Mouse (Mus musculus) CH12.LX (cell line): ENCODE measurements at regions not wholly inside any gene's neighbourhood (a gene's known extent, or its start where the extent isn't known, plus 50 kb on each side); places are given as distances from the start of the nearest gene placed in this dataset.

ENCODE experiments used
- DNase-seq: peaks from one replicate; pipeline ENCODE4 v3.0.0-alpha.2; 2013; ENCODE audit errors: extremely low read depth
- H3K27ac ChIP-seq: 2 replicates; pipeline ENCODE4 v1.5.1; 2012; ENCODE audit warnings: low read depth, mild to moderate bottlenecking, control low read depth, moderate library complexity; ENCODE audit not compliant: insufficient read depth
- H3K27me3 ChIP-seq: replicated peaks from 2 replicates; pipeline ENCODE3; 2012; ENCODE audit warnings: inconsistent platforms
- H3K36me3 ChIP-seq, 2 experiments: replicated peaks in 1 of 2; 2 replicates each; pipeline versions ENCODE3 to v1.6.1; 2012; ENCODE audit warnings: inconsistent platforms in 1 of 2, low read length in 1 of 2, mild to moderate bottlenecking in 1 of 2, mixed read lengths in 1 of 2, moderate library complexity in 1 of 2; ENCODE audit not compliant: control insufficient read depth in 1 of 2, insufficient read depth in 1 of 2
- H3K4me1 ChIP-seq, 2 experiments: 2 replicates each; pipeline ENCODE4 v1.6.1; 2012; ENCODE audit warnings: inconsistent platforms in 1 of 2, moderate library complexity in 1 of 2; ENCODE audit not compliant: insufficient read depth in 2 of 2, control insufficient read depth in 1 of 2
- H3K4me2 ChIP-seq: 2 replicates; pipeline ENCODE4 v1.6.1; 2012; ENCODE audit warnings: low read depth, mild to moderate bottlenecking, control low read depth; ENCODE audit not compliant: poor library complexity, insufficient read depth, severe bottlenecking
- H3K4me3 ChIP-seq, 3 experiments: fragments of 150-350 bp in 1 of 3; sonication (generic) in 1 of 3; replicated peaks in 1 of 3; 2 replicates each; pipeline versions ENCODE3 to v1.5.1; 2011 to 2012; ENCODE audit warnings: low read depth in 2 of 3, low read length in 2 of 3, mild to moderate bottlenecking in 2 of 3, moderate library complexity in 2 of 3, control low read depth in 1 of 3, improper control_type of control experiment in 1 of 3, inconsistent platforms in 1 of 3, mixed read lengths in 1 of 3; ENCODE audit not compliant: poor library complexity in 1 of 3
- H3K79me2 ChIP-seq: replicated peaks from 2 replicates; pipeline ENCODE4 v1.6.1; 2012; ENCODE audit warnings: mild to moderate bottlenecking, moderate library complexity; ENCODE audit not compliant: control insufficient read depth, poor library complexity, insufficient read depth, severe bottlenecking; ENCODE audit errors: extremely low read depth
- H3K9ac ChIP-seq: 2 replicates; pipeline ENCODE4 v1.6.1; 2012; ENCODE audit warnings: low read depth, mild to moderate bottlenecking, control low read depth, moderate library complexity; ENCODE audit not compliant: insufficient read depth
- H3K9me3 ChIP-seq: replicated peaks from 2 replicates; pipeline ENCODE3; 2012; ENCODE audit warnings: low read length, inconsistent platforms, mixed read lengths
- BHLHE40 ChIP-seq: IDR thresholded peaks from 2 replicates; pipeline ENCODE4 v1.6.1; 2011; ENCODE audit warnings: mild to moderate bottlenecking, low read depth, low read length, improper control_type of control experiment
- CHD1 ChIP-seq: IDR thresholded peaks from 2 replicates; pipeline ENCODE4 v1.6.1; 2012; ENCODE audit warnings: low read depth, low read length, improper control_type of control experiment, inconsistent platforms
- CTCF ChIP-seq, 2 experiments: IDR thresholded peaks in 1 of 2; conservative IDR thresholded peaks in 1 of 2; 2 replicates each; pipeline ENCODE4 v1.5.1; 2011 to 2012; ENCODE audit warnings: low read depth in 2 of 2, low read length in 2 of 2, improper control_type of control experiment in 1 of 2, inconsistent platforms in 1 of 2, mild to moderate bottlenecking in 1 of 2, moderate library complexity in 1 of 2
- ELF1 ChIP-seq: IDR thresholded peaks from 2 replicates; pipeline ENCODE4 v1.6.1; 2014; ENCODE audit warnings: low read depth, mild to moderate bottlenecking, inconsistent platforms, low read length, improper control_type of control experiment
- GABPA ChIP-seq: IDR thresholded peaks from 2 replicates; pipeline ENCODE4 v1.6.1; 2012; ENCODE audit warnings: low read depth, low read length, improper control_type of control experiment, inconsistent platforms; ENCODE audit not compliant: insufficient replicate concordance
- IRF4 ChIP-seq: IDR thresholded peaks from 2 replicates; pipeline ENCODE4 v1.6.1; 2014; ENCODE audit warnings: low read depth, mild to moderate bottlenecking, inconsistent platforms, low read length, improper control_type of control experiment
- JUN ChIP-seq: IDR thresholded peaks from 2 replicates; pipeline ENCODE4 v1.6.1; 2011; ENCODE audit warnings: low read depth, mild to moderate bottlenecking, low read length, improper control_type of control experiment, moderate library complexity; ENCODE audit not compliant: insufficient read depth
- JUND ChIP-seq: conservative IDR thresholded peaks from 2 replicates; pipeline ENCODE4 v1.6.1; 2011; ENCODE audit warnings: low read depth, low read length, improper control_type of control experiment
- KAT2A ChIP-seq: IDR thresholded peaks from 2 replicates; pipeline ENCODE4 v1.6.1; 2012; ENCODE audit warnings: low read length, improper control_type of control experiment, inconsistent platforms; ENCODE audit not compliant: insufficient replicate concordance
- MAX ChIP-seq: IDR thresholded peaks from 2 replicates; pipeline ENCODE4 v1.6.1; 2011; ENCODE audit warnings: low read length, improper control_type of control experiment
- MAZ ChIP-seq: IDR thresholded peaks from 2 replicates; pipeline ENCODE4 v1.6.1; 2012; ENCODE audit warnings: low read depth, mild to moderate bottlenecking, inconsistent platforms, low read length, improper control_type of control experiment, moderate library complexity
- MEF2A ChIP-seq: IDR thresholded peaks from 2 replicates; pipeline ENCODE4 v1.6.1; 2014; ENCODE audit warnings: low read depth, mild to moderate bottlenecking, inconsistent platforms, low read length, improper control_type of control experiment, borderline replicate concordance
- MXI1 ChIP-seq: IDR thresholded peaks from 2 replicates; pipeline ENCODE4 v1.6.1; 2011; ENCODE audit warnings: mild to moderate bottlenecking, low read depth, low read length, improper control_type of control experiment
- MYC ChIP-seq: IDR thresholded peaks from 2 replicates; pipeline ENCODE4 v1.6.1; 2011; ENCODE audit warnings: low read depth, mild to moderate bottlenecking, improper control_type of control experiment, low read length
- NELFE ChIP-seq: IDR thresholded peaks from 2 replicates; pipeline ENCODE4 v1.6.1; 2011; ENCODE audit warnings: low read depth, low read length, improper control_type of control experiment
- PAX5 ChIP-seq: IDR thresholded peaks from 2 replicates; pipeline ENCODE4 v1.6.1; 2012; ENCODE audit warnings: low read length, inconsistent platforms, mixed read lengths
- POLR2A ChIP-seq: IDR thresholded peaks from 2 replicates; pipeline ENCODE4 v1.6.1; 2011; ENCODE audit warnings: low read depth, mild to moderate bottlenecking, improper control_type of control experiment, low read length
- RAD21 ChIP-seq: IDR thresholded peaks from 2 replicates; pipeline ENCODE4 v1.6.1; 2011; ENCODE audit warnings: low read depth, mild to moderate bottlenecking, low read length, improper control_type of control experiment, moderate library complexity
- RCOR1 ChIP-seq: conservative IDR thresholded peaks from 2 replicates; pipeline ENCODE4 v1.6.1; 2012; ENCODE audit warnings: low read depth, mild to moderate bottlenecking, inconsistent platforms, low read length, improper control_type of control experiment
- TBP ChIP-seq: conservative IDR thresholded peaks from 2 replicates; pipeline ENCODE4 v1.6.1; 2011; ENCODE audit warnings: low read depth, low read length, improper control_type of control experiment
- UBTF ChIP-seq: IDR thresholded peaks from 2 replicates; pipeline ENCODE4 v1.6.1; 2012; ENCODE audit warnings: low read depth, mild to moderate bottlenecking, inconsistent platforms, low read length, improper control_type of control experiment, moderate library complexity
- ZC3H11A ChIP-seq: IDR thresholded peaks from 2 replicates; pipeline ENCODE4 v1.6.1; 2012; ENCODE audit warnings: low read depth, mild to moderate bottlenecking, inconsistent platforms, low read length, improper control_type of control experiment
- ZMIZ1 ChIP-seq: IDR thresholded peaks from 2 replicates; pipeline ENCODE4 v1.6.1; 2012; ENCODE audit warnings: low read depth, mild to moderate bottlenecking, inconsistent platforms, low read length, improper control_type of control experiment
- dilution Hi-C: fragments of 300-500 bp; cut with MboI; formaldehyde crosslinking; loops from 2 replicates; pipeline ENCODE4 v1.14.3; 2020; ENCODE audit warnings: low sequenced_read_pairs; ENCODE audit not compliant: extremely low pct_unique_long_range_greater_than_20kb, extremely low pct_ligation_motif_present
- in situ Hi-C: fragments of 300-500 bp; cut with MboI; formaldehyde crosslinking; loops from 3 replicates; pipeline ENCODE4 v1.14.3; 2019; ENCODE audit warnings: low sequenced_read_pairs, low pct_ligation_motif_present, low pct_unique_long_range_greater_than_20kb, mixed read lengths

- peak; percentile 11 for DNase-seq
- TF ChIP-seq ELF1: no peak
- TF ChIP-seq CTCF (conservative IDR thresholded peaks at IDR 0.05 in 1 of 2, IDR thresholded peaks at IDR 0.05 in 1 of 2; ENCODE audit: low read depth in 2 of 2, low read length in 2 of 2): peak in 1 of 2 experiments; percentile 63; a peak in 2 of 4 replicates
- TF ChIP-seq GABPA: no peak
- peak; percentile 26 for TF ChIP-seq RAD21
- H3K27ac ChIP-seq: no peak overlapping the region
- dilution Hi-C loops (no loop called here), in situ Hi-C loops (loop anchor here (25.0 kb wide), 1 partner anchor 112 kb away; no protein-coding TSS in a partner anchor)
- no peaks in the 10 kb centered on the region for H3K79me2 ChIP-seq
- no peaks in the 10 kb centered on the region for H3K4me1 ChIP-seq
- no peaks in the 10 kb centered on the region for H3K27me3 ChIP-seq
- no peak overlapping the region for H3K4me2 ChIP-seq
- no peak overlapping the region for H3K4me3 ChIP-seq
- no peak overlapping the region for H3K9ac ChIP-seq
- no peaks in the 10 kb centered on the region for H3K9me3 ChIP-seq
- no peaks in the 10 kb centered on the region for H3K36me3 ChIP-seq
These were observed 90.1 kb upstream of the Tex13c2 start for GRCm38 (mm10) chrX:42399343-42399742.

GRCm38 (mm10) chrX:42401091-42401490 is 88.4 kb upstream of the Tex13c2 start:
- Histone ChIP-seq H3K9ac (no peak overlapping the region), H3K4me2 (no peak overlapping the region), H3K4me1 (no peaks in the 10 kb centered on the region), H3K27me3 (no peaks in the 10 kb centered on the region), H3K79me2 (no peaks in the 10 kb centered on the region), H3K36me3 (no peaks in the 10 kb centered on the region), H3K9me3 (no peaks in the 10 kb centered on the region), H3K27ac (no peak overlapping the region)
- DNase-seq: no peak
- TF ChIP-seq ZC3H11A: no peak
- no peak for TF ChIP-seq JUND
- no peak for TF ChIP-seq BHLHE40
- no peak for TF ChIP-seq JUN
- TF ChIP-seq UBTF: no peak
- TF ChIP-seq POLR2A: no peak
- no peak for TF ChIP-seq IRF4
- no peak for TF ChIP-seq MYC
- no peak for TF ChIP-seq MEF2A
- no peak for TF ChIP-seq CHD1
- TF ChIP-seq ELF1: no peak
- no peak for TF ChIP-seq ZMIZ1
- no peak for TF ChIP-seq MXI1
- TF ChIP-seq MAZ: no peak
- no peak for TF ChIP-seq RCOR1
- TF ChIP-seq KAT2A: no peak
- TF ChIP-seq MAX: no peak
- no peak for TF ChIP-seq PAX5
- no peak for TF ChIP-seq TBP
- TF ChIP-seq NELFE: no peak
- TF ChIP-seq, all 38 proteins: peak for 0
- dilution Hi-C loops (no loop called here), in situ Hi-C loops (no loop called here)
- no peak overlapping the region for H3K4me3 ChIP-seq
